In the genomic region with DNA sequence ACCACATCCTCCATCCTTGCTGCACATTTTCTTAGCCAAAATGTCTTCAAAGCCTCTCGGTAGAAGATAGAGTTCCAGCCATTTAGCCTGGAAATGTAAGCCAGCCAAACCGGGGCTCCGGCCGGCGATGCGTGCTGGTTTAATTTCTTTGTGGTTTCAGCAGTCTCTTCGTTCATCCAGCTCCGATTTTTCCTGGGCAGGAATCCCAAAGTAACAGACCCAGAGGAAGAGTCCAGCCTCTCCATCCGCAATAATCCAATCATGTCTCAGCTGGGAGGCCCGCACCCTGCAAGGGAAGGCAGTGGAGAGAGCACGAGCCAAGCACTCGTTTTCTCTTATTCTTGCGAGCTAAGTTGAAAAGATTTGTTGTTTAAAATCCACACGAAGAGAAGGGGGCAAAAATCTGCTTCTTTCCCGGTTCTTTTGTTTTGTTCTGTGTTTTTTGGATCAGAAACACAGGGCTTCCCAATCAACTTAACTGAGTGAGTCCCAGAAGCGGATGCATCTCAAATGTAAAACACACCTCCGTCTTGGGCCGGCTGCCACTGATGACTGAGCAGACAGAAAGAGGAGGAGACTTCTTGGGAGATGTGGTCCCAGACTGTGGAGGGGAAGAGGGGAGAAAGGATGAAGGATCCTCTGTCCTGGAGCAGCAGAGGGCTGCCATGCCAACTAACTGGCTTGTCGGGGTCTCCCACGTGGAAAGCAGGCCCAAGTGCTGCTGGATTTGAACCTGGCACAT, we compare ENCODE assay signal across 8 mouse cellular contexts.
DNase-seq lines count a peak whose midpoint lies in the region; ATAC-seq lines count a peak whose summit lies in the region.

No protein-coding gene starts in this region.

- no peak for DNase-seq in frontal cortex, postnatal 25 days (ENCODE audit: low spot score in 2 of 2)
- DNase-seq in urinary bladder, postnatal 14 days (ENCODE audit: low spot score), result peak; percentile 53
- no peak for DNase-seq in urinary bladder, adult 2 months (ENCODE audit: low spot score)
- DNase-seq in kidney, postnatal 14 days, result peak; percentile 55
- DNase-seq in right cerebral cortex, adult 2 months (ENCODE audit: low spot score in 2 of 2), result peak; percentile 11 to 26
- DNase-seq in thymus, postnatal 4 days, result no peak

- ATAC-seq in frontal cortex, adult (ENCODE audit: low TSS enrichment), result peak; percentile 74
- no peak for ATAC-seq in megakaryocyte, adult 5-6 weeks (ENCODE audit: poor library complexity, severe bottlenecking)

Comparison
In these comparisons a context has a peak if more than half of its experiments do, and no peak if none do; other contexts are left out.
1. DNase-seq: peak in urinary bladder, postnatal 14 days (single experiment), kidney, postnatal 14 days (single experiment) and right cerebral cortex, adult 2 months (2 of 2); none in frontal cortex, postnatal 25 days (0 of 2), urinary bladder, adult 2 months (single experiment) and thymus, postnatal 4 days (single experiment).